Mouse (Mus musculus): ENCODE data around the gene Ngfr. TPM values are rescaled to one million over a fixed set of nuclear protein-coding genes. Genes with fewer than 3 reads are reported as not detected.

Gene Ngfr
- polyA plus RNA-seq, 1 experiment = 0.01 TPM

- Histone ChIP-seq H3K79me2 (ENCODE audit: control insufficient read depth, insufficient read depth) (no peaks in the 10 kb centered on the region), H3K27me3 (ENCODE audit: control insufficient read depth, insufficient read depth, insufficient read length) (peaks cover 61% of the 10 kb centered on the region)
- TF ChIP-seq USF1 (IDR thresholded peaks at IDR 0.05; ENCODE audit: low read depth) (no peak), POLR2AphosphoS2 (IDR thresholded peaks at IDR 0.05; ENCODE audit: insufficient read length, low read depth) (no peak), E2F4 (IDR thresholded peaks at IDR 0.05; ENCODE audit: insufficient read depth) (no peak), TCF3 (IDR thresholded peaks at IDR 0.05; ENCODE audit: insufficient read length, low read depth) (no peak), MAX (IDR thresholded peaks at IDR 0.05; ENCODE audit: low read depth) (no peak), CEBPB (IDR thresholded peaks at IDR 0.05; ENCODE audit: insufficient read depth, poor library complexity, severe bottlenecking) (no peak), TCF12 (IDR thresholded peaks at IDR 0.05; ENCODE audit: insufficient read depth, poor library complexity, severe bottlenecking) (no peak), MYOG (IDR thresholded peaks at IDR 0.05; ENCODE audit: control insufficient read depth in 1 of 3, insufficient read depth in 1 of 3, insufficient read length in 2 of 3, low read depth in 2 of 3) (no peak), SRF (IDR thresholded peaks at IDR 0.05; ENCODE audit: control insufficient read depth, insufficient read length, low read depth) (no peak), REST (IDR thresholded peaks at IDR 0.05; ENCODE audit: insufficient read depth, insufficient read length) (no peak), MYOD1 (IDR thresholded peaks at IDR 0.05; ENCODE audit: control insufficient read depth in 1 of 3, insufficient read length in 2 of 3, low read depth in 2 of 3) (no peak), POLR2A (IDR thresholded peaks at IDR 0.05; ENCODE audit: insufficient read length, low read depth) (no peak)
Observed at GRCm38 (mm10) chr11:95597741-95598140, 10.2 kb upstream of the Ngfr start.

GRCm38 (mm10) chr11:95596704-95597103 is 9.2 kb upstream of the Ngfr start:
- TF ChIP-seq MYOD1 (IDR thresholded peaks at IDR 0.05; ENCODE audit: control insufficient read depth in 1 of 3, insufficient read length in 2 of 3, low read depth in 2 of 3) = no peak
- no peak overlapping the region for H3K4me2 ChIP-seq (ENCODE audit: low read depth)
- no peaks in the 10 kb centered on the region for H3K36me3 ChIP-seq (ENCODE audit: control insufficient read depth, insufficient read depth)
- H3K79me2 ChIP-seq (ENCODE audit: control insufficient read depth, insufficient read depth) = no peaks in the 10 kb centered on the region
- H3ac ChIP-seq (ENCODE audit: control insufficient read depth, insufficient read length) = no peak overlapping the region
- no peak overlapping the region for H3K4me3 ChIP-seq
- peaks cover 71% of the 10 kb centered on the region for H3K27me3 ChIP-seq (ENCODE audit: control insufficient read depth, insufficient read depth, insufficient read length)

More at GRCm38 (mm10) chr11:95597741-95598140, 10.2 kb upstream of the Ngfr start:
- no peak overlapping the region for H3K4me2 ChIP-seq (ENCODE audit: low read depth)
- no peak overlapping the region for H3ac ChIP-seq (ENCODE audit: control insufficient read depth, insufficient read length)
- H3K36me3 ChIP-seq (ENCODE audit: control insufficient read depth, insufficient read depth) = no peaks in the 10 kb centered on the region
- no peak overlapping the region for H3K4me3 ChIP-seq

- no peaks in the 10 kb centered on the region for H3K79me2 ChIP-seq (ENCODE audit: control insufficient read depth, insufficient read depth)
- H3K4me2 ChIP-seq (ENCODE audit: low read depth) = no peak overlapping the region
- H3K36me3 ChIP-seq (ENCODE audit: control insufficient read depth, insufficient read depth) = no peaks in the 10 kb centered on the region
- no peak overlapping the region for H3K4me3 ChIP-seq
- no peak for TF ChIP-seq SRF (IDR thresholded peaks at IDR 0.05; ENCODE audit: control insufficient read depth, insufficient read length, low read depth)
- no peak for TF ChIP-seq MYOG (IDR thresholded peaks at IDR 0.05; ENCODE audit: control insufficient read depth in 1 of 3, insufficient read depth in 1 of 3, insufficient read length in 2 of 3, low read depth in 2 of 3)
- no peak for TF ChIP-seq TCF3 (IDR thresholded peaks at IDR 0.05; ENCODE audit: insufficient read length, low read depth)
- TF ChIP-seq REST (IDR thresholded peaks at IDR 0.05; ENCODE audit: insufficient read depth, insufficient read length) = no peak
- TF ChIP-seq CEBPB (IDR thresholded peaks at IDR 0.05; ENCODE audit: insufficient read depth, poor library complexity, severe bottlenecking) = no peak
- no peak for TF ChIP-seq USF1 (IDR thresholded peaks at IDR 0.05; ENCODE audit: low read depth)
- no peak for TF ChIP-seq POLR2AphosphoS2 (IDR thresholded peaks at IDR 0.05; ENCODE audit: insufficient read length, low read depth)
- no peak for TF ChIP-seq MYOD1 (IDR thresholded peaks at IDR 0.05; ENCODE audit: control insufficient read depth in 1 of 3, insufficient read length in 2 of 3, low read depth in 2 of 3)
- TF ChIP-seq TCF12 (IDR thresholded peaks at IDR 0.05; ENCODE audit: insufficient read depth, poor library complexity, severe bottlenecking) = no peak
- no peak for TF ChIP-seq POLR2A (IDR thresholded peaks at IDR 0.05; ENCODE audit: insufficient read length, low read depth)
- no peak for TF ChIP-seq MAX (IDR thresholded peaks at IDR 0.05; ENCODE audit: low read depth)
- no peak for TF ChIP-seq E2F4 (IDR thresholded peaks at IDR 0.05; ENCODE audit: insufficient read depth)
- H3ac ChIP-seq (ENCODE audit: control insufficient read depth, insufficient read length) = no peak overlapping the region
- H3K27me3 ChIP-seq (ENCODE audit: control insufficient read depth, insufficient read depth, insufficient read length) = peaks cover 71% of the 10 kb centered on the region
Observed at GRCm38 (mm10) chr11:95596150-95596515, 8.6 kb upstream of the Ngfr start.

GRCm38 (mm10) chr11:95595438-95596149 is 8.1 kb upstream of the Ngfr start:
- Histone ChIP-seq H3K27me3 (ENCODE audit: control insufficient read depth, insufficient read depth, insufficient read length) (peaks cover 76% of the 10 kb centered on the region), H3K4me2 (ENCODE audit: low read depth) (no peak overlapping the region)
- TF ChIP-seq CEBPB (IDR thresholded peaks at IDR 0.05; ENCODE audit: insufficient read depth, poor library complexity, severe bottlenecking) = no peak
- no peak for TF ChIP-seq MYOD1 (IDR thresholded peaks at IDR 0.05; ENCODE audit: control insufficient read depth in 1 of 3, insufficient read length in 2 of 3, low read depth in 2 of 3)

GRCm38 (mm10) chr11:95594686-95595212 is 7.2 kb upstream of the Ngfr start:
- peaks cover 77% of the 10 kb centered on the region for H3K27me3 ChIP-seq (ENCODE audit: control insufficient read depth, insufficient read depth, insufficient read length)

More at GRCm38 (mm10) chr11:95595438-95596149, 8.1 kb upstream of the Ngfr start:
- Histone ChIP-seq H3K36me3 (ENCODE audit: control insufficient read depth, insufficient read depth) (no peaks in the 10 kb centered on the region), H3ac (ENCODE audit: control insufficient read depth, insufficient read length) (no peak overlapping the region), H3K4me3 (no peak overlapping the region), H3K79me2 (ENCODE audit: control insufficient read depth, insufficient read depth) (no peaks in the 10 kb centered on the region)

More at GRCm38 (mm10) chr11:95594686-95595212, 7.2 kb upstream of the Ngfr start:
- H3K36me3 ChIP-seq (ENCODE audit: control insufficient read depth, insufficient read depth) = no peaks in the 10 kb centered on the region
- H3ac ChIP-seq (ENCODE audit: control insufficient read depth, insufficient read length) = no peak overlapping the region
- TF ChIP-seq POLR2AphosphoS2 (IDR thresholded peaks at IDR 0.05; ENCODE audit: insufficient read length, low read depth) (no peak), CEBPB (IDR thresholded peaks at IDR 0.05; ENCODE audit: insufficient read depth, poor library complexity, severe bottlenecking) (no peak), POLR2A (IDR thresholded peaks at IDR 0.05; ENCODE audit: insufficient read length, low read depth) (no peak), MYOG (IDR thresholded peaks at IDR 0.05; ENCODE audit: control insufficient read depth in 1 of 3, insufficient read depth in 1 of 3, insufficient read length in 2 of 3, low read depth in 2 of 3) (no peak), E2F4 (IDR thresholded peaks at IDR 0.05; ENCODE audit: insufficient read depth) (no peak), TCF3 (IDR thresholded peaks at IDR 0.05; ENCODE audit: insufficient read length, low read depth) (no peak), SRF (IDR thresholded peaks at IDR 0.05; ENCODE audit: control insufficient read depth, insufficient read length, low read depth) (no peak), USF1 (IDR thresholded peaks at IDR 0.05; ENCODE audit: low read depth) (no peak), TCF12 (IDR thresholded peaks at IDR 0.05; ENCODE audit: insufficient read depth, poor library complexity, severe bottlenecking) (no peak), MAX (IDR thresholded peaks at IDR 0.05; ENCODE audit: low read depth) (no peak), MYOD1 (IDR thresholded peaks at IDR 0.05; ENCODE audit: control insufficient read depth in 1 of 3, insufficient read length in 2 of 3, low read depth in 2 of 3) (no peak), REST (IDR thresholded peaks at IDR 0.05; ENCODE audit: insufficient read depth, insufficient read length) (no peak)
- H3K79me2 ChIP-seq (ENCODE audit: control insufficient read depth, insufficient read depth) = no peaks in the 10 kb centered on the region
- H3K4me3 ChIP-seq = no peak overlapping the region
- H3K4me2 ChIP-seq (ENCODE audit: low read depth) = no peak overlapping the region
